Mouse (Mus musculus): Measurements from ENCODE around the gene Igf2r. TPM values are rescaled to one million over a fixed set of nuclear protein-coding genes. Genes with fewer than 3 reads are reported as not detected.

Igf2r gene
- polyA plus RNA-seq, 1 experiment, result not detected

DNA sequence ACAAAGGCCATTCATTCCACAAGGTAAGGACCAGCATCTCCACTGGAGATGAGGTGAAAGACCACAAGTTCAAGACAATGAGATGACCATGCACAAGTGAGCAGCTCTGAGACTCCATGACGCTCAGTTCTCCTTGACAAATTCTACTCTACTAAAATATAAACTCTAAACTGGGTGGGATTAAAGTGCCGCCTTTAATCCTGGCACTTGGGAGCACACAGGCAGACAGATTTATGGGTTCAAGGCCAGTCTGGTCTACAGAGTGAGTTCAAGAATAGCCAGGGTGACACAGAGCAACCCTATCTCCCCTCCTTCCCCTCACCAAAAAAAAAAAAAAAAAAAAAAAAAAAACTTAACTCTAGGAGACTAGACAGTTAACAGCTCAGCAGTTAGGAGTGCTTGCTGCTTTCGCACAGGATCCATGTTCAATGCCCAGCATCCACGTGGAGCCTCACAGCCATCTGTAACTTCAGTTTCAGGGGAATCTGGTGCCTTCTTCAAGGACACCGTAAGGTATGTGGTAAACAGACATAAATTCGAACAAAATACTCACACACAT lies 2.1 kb downstream of the Igf2r start:
- Histone ChIP-seq H3K27ac (ENCODE audit: insufficient read depth, low read depth, low read length) (no peak overlapping the region), H3K4me1 (ENCODE audit: control insufficient read depth, insufficient read depth, low read length) (peaks cover 6% of the 10 kb centered on the region; the same call in 1 of the 2 replicates), H3K4me3 (ENCODE audit: insufficient read depth, low read depth, low read length) (no peak overlapping the region)
- WGBS, result 92% methylated on average over 6 of the region's 6 CpGs
- TF ChIP-seq POLR2A (IDR thresholded peaks at IDR 0.05; ENCODE audit: insufficient read depth, low read depth, low read length) (no peak), CTCF (IDR thresholded peaks at IDR 0.05; ENCODE audit: insufficient read depth, low read depth, low read length) (no peak)

DNA sequence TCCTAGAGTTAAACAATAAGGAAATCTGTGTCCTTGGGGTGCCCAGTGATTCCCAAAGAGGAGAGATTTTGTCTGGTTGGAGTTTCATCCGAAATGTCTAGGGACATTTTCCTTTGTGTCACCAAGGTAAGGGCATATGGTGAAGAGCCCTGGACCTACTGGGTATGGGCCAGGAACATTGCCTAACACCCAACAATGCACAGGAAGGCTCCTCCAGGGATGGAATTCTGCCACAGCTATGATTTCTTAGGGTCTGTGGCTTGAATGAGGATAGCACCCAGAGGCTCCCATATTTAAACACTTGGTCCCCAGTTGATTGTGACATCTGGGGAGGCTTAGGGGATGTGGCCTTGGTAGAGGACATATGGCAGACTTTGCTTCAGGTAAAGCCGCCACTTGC lies 6.1 kb downstream of the Igf2r start:
- WGBS, result 97% methylated on average over 2 of the region's 2 CpGs
- Histone ChIP-seq H3K4me1 (ENCODE audit: control insufficient read depth, insufficient read depth, low read length) (peaks cover 11% of the 10 kb centered on the region), H3K27ac (ENCODE audit: insufficient read depth, low read depth, low read length) (no peak overlapping the region), H3K4me3 (ENCODE audit: insufficient read depth, low read depth, low read length) (no peak overlapping the region)
- no peak for TF ChIP-seq POLR2A (IDR thresholded peaks at IDR 0.05; ENCODE audit: insufficient read depth, low read depth, low read length)
- no peak for TF ChIP-seq CTCF (IDR thresholded peaks at IDR 0.05; ENCODE audit: insufficient read depth, low read depth, low read length)

DNA sequence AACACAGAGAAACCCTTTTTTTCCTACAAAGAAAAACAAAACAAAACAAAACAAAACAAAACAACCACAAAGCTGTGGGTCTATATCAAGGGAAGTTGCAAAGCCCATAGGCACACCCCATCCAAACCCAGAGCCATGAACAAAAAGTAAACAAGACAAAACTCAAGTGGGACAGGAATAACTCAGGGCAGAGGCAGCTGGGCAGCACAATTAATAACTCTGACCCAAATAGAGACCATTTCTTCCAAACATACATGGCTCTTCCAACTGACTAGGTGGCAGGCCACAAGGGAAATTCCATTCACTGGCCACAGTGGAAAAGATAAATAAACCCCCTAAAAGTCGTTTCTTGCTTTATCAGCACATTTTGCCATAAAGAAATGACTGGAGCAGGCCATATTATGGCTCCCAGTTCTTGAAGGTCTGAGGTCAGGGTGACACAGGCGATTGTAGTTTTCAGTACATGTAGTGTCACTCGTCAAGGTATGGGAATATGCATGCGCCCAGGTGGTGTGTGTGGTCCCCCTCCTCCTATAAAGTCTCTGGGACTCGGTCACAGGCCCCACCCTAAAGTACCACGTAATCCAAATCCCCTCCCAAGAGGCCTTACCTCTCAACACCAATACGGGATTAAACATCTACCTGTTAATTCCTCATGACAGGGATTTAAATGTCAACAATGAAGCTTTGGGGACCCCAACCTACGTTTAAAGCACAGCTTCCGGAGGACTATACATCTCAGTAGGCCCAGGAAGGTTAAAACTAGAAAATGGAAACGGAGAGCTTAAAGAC lies 8.9 kb downstream of the Igf2r start:
- WGBS, result 87% methylated on average over 10 of the region's 10 CpGs
- TF ChIP-seq POLR2A (IDR thresholded peaks at IDR 0.05; ENCODE audit: insufficient read depth, low read depth, low read length) (no peak), CTCF (IDR thresholded peaks at IDR 0.05; ENCODE audit: insufficient read depth, low read depth, low read length) (no peak)
- H3K4me1 ChIP-seq (ENCODE audit: control insufficient read depth, insufficient read depth, low read length), result peaks cover 25% of the 10 kb centered on the region
- no peak overlapping the region for H3K4me3 ChIP-seq (ENCODE audit: insufficient read depth, low read depth, low read length)
- no peak overlapping the region for H3K27ac ChIP-seq (ENCODE audit: insufficient read depth, low read depth, low read length)

DNA sequence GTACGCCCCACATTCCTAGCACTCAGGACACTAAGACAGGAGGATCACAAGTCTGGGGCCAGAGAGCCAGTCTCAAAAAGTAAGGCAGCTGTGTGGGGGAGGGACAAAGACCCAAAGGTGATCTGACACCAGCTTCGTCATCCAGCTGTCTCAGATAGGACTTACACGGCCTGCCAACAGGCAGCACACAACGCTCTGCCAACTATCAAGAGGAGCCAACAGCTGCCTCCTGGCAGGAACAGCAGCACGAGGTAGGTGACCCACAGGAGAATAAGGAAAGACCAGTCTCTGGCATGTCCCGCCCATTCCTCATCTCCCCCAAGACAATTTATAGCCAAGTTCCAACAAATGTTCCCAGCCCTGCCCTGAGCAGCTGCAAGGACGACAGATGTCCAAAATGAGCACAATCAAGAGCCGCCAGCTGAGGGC lies 9.8 kb downstream of the Igf2r start:
- no peak overlapping the region; the same call in 1 of the 2 replicates for H3K27ac ChIP-seq (ENCODE audit: insufficient read depth, low read depth, low read length)
- peaks cover 29% of the 10 kb centered on the region for H3K4me1 ChIP-seq (ENCODE audit: control insufficient read depth, insufficient read depth, low read length)
- no peak for TF ChIP-seq CTCF (IDR thresholded peaks at IDR 0.05; ENCODE audit: insufficient read depth, low read depth, low read length)
- no peak for TF ChIP-seq POLR2A (IDR thresholded peaks at IDR 0.05; ENCODE audit: insufficient read depth, low read depth, low read length)

DNA sequence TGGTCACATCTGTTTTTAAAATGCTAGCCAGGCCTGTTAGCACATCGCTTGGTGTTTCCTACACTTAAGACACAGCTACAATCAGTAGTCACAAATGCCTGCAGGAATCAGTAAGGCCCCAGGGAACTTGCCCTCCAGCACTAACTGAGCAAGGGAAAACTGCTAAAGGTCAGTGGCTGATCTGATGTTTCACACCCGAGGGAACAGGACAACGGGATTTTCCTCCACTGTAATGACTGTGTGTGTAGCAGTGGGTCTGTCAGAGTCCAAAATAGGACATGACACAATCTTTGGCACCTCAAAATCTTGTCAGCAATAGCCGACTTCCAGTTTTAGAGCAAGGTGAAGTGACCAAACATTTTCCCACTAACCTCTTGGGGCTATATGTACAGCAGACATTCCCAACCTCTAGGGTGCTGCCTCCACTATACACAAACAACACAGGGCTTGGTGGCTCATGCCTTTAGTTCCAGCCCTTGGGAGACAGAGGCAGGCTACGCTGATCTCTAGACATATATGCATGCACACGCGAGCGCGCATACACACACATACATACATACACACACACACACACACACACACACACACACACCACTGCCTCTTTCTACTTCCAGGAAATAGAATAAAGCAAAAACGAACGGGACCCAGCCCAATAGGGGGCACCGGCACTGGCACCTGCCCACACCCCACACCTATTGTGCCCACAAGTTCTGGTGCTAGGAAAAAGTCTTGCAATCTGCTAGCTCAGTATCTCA lies 10.6 kb downstream of the Igf2r start:
- 81% methylated on average over 12 of the region's 12 CpGs for WGBS
- TF ChIP-seq CTCF (IDR thresholded peaks at IDR 0.05; ENCODE audit: insufficient read depth, low read depth, low read length), result no peak
- TF ChIP-seq POLR2A (IDR thresholded peaks at IDR 0.05; ENCODE audit: insufficient read depth, low read depth, low read length), result no peak
- peak overlapping the region; percentile 63 for H3K27ac ChIP-seq (ENCODE audit: insufficient read depth, low read depth, low read length)
- peaks cover 29% of the 10 kb centered on the region for H3K4me1 ChIP-seq (ENCODE audit: control insufficient read depth, insufficient read depth, low read length)
- H3K4me3 ChIP-seq (ENCODE audit: insufficient read depth, low read depth, low read length), result no peak overlapping the region

More for the DNA sequence above, 9.8 kb downstream of the Igf2r start:
- WGBS, result 51% methylated on average over 8 of the region's 8 CpGs
- no peak overlapping the region for H3K4me3 ChIP-seq (ENCODE audit: insufficient read depth, low read depth, low read length)

DNA sequence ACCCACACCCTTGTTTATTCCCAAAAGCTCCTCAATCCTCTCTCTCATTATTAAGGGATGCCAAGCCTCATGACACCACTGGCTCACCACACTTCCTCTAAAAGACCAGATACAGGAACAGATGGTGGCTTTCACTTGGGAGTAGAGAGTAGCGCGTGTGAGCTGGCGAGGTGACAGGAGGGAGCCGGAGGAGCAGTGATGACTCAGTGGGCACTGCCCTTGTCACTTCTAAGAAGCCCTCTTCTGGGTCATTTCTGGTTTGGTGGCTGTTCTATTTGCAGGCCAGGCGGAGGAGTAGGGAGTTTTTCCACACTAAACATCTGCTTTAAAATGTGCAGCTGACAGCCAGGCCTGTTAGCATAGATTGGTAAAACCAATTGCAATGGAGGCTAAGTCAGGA lies 11.5 kb downstream of the Igf2r start:
- TF ChIP-seq CTCF (IDR thresholded peaks at IDR 0.05; ENCODE audit: insufficient read depth, low read depth, low read length) (no peak), POLR2A (IDR thresholded peaks at IDR 0.05; ENCODE audit: insufficient read depth, low read depth, low read length) (no peak)
- H3K27ac ChIP-seq (ENCODE audit: insufficient read depth, low read depth, low read length), result peak overlapping the region; percentile 63
- H3K4me1 ChIP-seq (ENCODE audit: control insufficient read depth, insufficient read depth, low read length), result peaks cover 29% of the 10 kb centered on the region
- WGBS, result 34% methylated on average over 5 of the region's 5 CpGs
- H3K4me3 ChIP-seq (ENCODE audit: insufficient read depth, low read depth, low read length), result no peak overlapping the region

DNA sequence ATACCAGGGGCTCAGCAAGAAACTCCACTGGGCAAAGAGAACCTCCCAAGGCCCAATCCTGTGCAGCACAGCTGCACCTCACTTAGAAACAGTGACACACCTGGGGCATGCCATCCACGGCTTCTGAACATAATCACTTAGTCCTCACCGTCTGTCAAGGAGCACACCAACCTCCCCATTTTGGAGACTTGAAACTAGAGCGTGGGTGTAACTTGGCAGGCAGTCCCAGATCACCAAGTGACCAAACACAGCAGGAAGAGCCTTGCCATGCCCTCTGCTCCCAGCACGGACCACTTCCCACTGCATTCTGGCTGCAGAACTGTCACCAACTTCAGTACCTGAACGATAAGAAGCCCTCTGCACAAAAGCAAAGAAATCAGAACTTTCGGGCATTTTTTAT lies 12.3 kb downstream of the Igf2r start:
- Histone ChIP-seq H3K4me1 (ENCODE audit: control insufficient read depth, insufficient read depth, low read length) (peaks cover 33% of the 10 kb centered on the region), H3K27ac (ENCODE audit: insufficient read depth, low read depth, low read length) (peak overlapping the region; percentile 20; the same call in 1 of the 2 replicates), H3K4me3 (ENCODE audit: insufficient read depth, low read depth, low read length) (no peak overlapping the region)
- TF ChIP-seq CTCF (IDR thresholded peaks at IDR 0.05; ENCODE audit: insufficient read depth, low read depth, low read length), result no peak
- TF ChIP-seq POLR2A (IDR thresholded peaks at IDR 0.05; ENCODE audit: insufficient read depth, low read depth, low read length), result no peak
- WGBS, result 78% methylated on average over 6 of the region's 6 CpGs

DNA sequence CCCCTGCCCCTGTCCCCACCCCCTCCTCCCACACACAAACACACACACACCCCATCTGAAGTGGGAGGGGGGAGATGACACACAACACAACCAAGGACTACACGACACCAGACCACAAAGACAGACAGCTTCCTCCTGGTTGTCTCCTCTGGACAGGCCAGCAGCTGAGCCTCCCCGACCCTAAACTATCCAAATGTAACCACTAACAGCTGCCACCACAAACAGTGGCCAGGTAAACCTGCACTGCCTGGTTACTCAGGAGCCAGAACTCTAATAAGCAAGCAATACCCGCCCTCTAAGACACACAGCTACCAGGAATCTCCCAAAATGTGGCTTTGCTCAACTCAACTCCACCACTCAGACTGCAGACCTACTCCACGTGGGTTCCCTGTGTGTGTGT lies 13.5 kb downstream of the Igf2r start:
- no peak overlapping the region for H3K4me3 ChIP-seq (ENCODE audit: insufficient read depth, low read depth, low read length)
- H3K27ac ChIP-seq (ENCODE audit: insufficient read depth, low read depth, low read length), result no peak overlapping the region
- TF ChIP-seq POLR2A (IDR thresholded peaks at IDR 0.05; ENCODE audit: insufficient read depth, low read depth, low read length) (no peak), CTCF (IDR thresholded peaks at IDR 0.05; ENCODE audit: insufficient read depth, low read depth, low read length) (no peak)
- peaks cover 36% of the 10 kb centered on the region for H3K4me1 ChIP-seq (ENCODE audit: control insufficient read depth, insufficient read depth, low read length)
- WGBS, result 76% methylated on average over 4 of the region's 4 CpGs

DNA sequence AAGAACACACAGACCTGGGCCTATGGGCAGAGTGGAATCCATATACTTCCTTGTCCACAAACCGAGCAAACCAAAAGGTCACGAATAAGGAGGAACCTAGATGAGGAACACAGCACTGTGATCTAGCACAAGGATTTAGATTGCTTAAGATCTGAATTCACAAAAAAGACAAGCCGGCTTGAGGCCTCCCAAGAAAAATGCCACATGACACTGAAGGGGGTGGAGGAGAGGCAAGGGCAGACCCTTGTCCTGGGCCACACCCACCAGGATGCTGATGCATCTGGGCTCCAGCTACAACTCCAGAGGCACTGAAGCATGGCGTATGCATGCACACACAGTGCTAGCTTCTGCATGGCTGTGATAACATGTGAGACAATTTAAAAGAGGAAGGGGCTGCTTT lies 14.3 kb downstream of the Igf2r start:
- no peak overlapping the region for H3K4me3 ChIP-seq (ENCODE audit: insufficient read depth, low read depth, low read length)
- WGBS, result 80% methylated on average over 4 of the region's 4 CpGs
- H3K27ac ChIP-seq (ENCODE audit: insufficient read depth, low read depth, low read length), result peak overlapping the region; percentile 31; the same call in 1 of the 2 replicates
- H3K4me1 ChIP-seq (ENCODE audit: control insufficient read depth, insufficient read depth, low read length), result peaks cover 39% of the 10 kb centered on the region
- TF ChIP-seq CTCF (IDR thresholded peaks at IDR 0.05; ENCODE audit: insufficient read depth, low read depth, low read length), result no peak
- no peak for TF ChIP-seq POLR2A (IDR thresholded peaks at IDR 0.05; ENCODE audit: insufficient read depth, low read depth, low read length)

All from olfactory bulb, adult 2 months (tissue).